19 mouse cellular contexts compared by ENCODE assay signal in the genomic region with DNA sequence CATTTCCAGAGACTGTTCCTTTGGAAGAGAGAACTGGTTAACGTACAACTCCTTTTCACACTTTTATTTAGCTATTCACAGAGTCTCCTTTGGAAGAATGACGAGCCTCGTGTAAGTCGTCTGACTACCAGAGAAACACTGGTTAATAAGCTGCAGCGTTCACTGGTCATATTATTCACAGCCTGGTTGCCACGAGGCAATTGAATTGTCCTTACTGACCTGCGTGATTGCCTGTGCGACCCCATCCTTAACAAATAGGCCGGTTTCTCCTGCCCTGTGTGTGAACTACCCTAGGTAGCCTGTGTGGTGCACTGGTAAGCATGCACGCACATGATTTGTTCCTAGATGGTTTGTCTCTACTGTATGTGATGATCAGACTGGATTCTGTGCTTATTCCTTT.
DNase-seq lines count a peak whose midpoint lies in the region; ATAC-seq and TF ChIP-seq lines count a peak whose summit lies in the region.
"Had no signal": no experiment of that assay in that cellular context is flagged by ENCODE, and none has a peak within 500 bp of the region (broad histone marks: within the 10 kb centered on the region; RNA-seq: fewer than 3 reads in every experiment).

No protein-coding gene starts in this region.

- no peak for ATAC-seq in hindbrain, embryonic 14.5 days (ENCODE audit: low FRiP score)
- no peak for ATAC-seq in hindbrain, postnatal 0 days
- ATAC-seq in neural tube, embryonic 15.5 days (ENCODE audit: low FRiP score): no peak
- ATAC-seq in liver, postnatal 0 days: no peak
- ATAC-seq: midbrain, embryonic 13.5 days had no signal

- TF ChIP-seq CTCF in hindbrain, postnatal 0 days (IDR thresholded peaks at IDR 0.05; ENCODE audit: low read depth): no peak
- no peak for TF ChIP-seq CTCF in liver, postnatal 0 days (IDR thresholded peaks at IDR 0.05; ENCODE audit: low read depth)

- no peaks in the 10 kb centered on the region for H3K9me3 ChIP-seq in hindbrain, embryonic 14.5 days (ENCODE audit: control insufficient read depth, low read length)
- H3K9me3 ChIP-seq in hindbrain, postnatal 0 days (ENCODE audit: low read length): no peaks in the 10 kb centered on the region
- no peaks in the 10 kb centered on the region for H3K9me3 ChIP-seq in neural tube, embryonic 15.5 days (replicated peaks)
- no peaks in the 10 kb centered on the region for H3K9me3 ChIP-seq in liver, postnatal 0 days (ENCODE audit: low read length)
- H3K9me3 ChIP-seq: embryonic facial prominence, embryonic 15.5 days; liver, embryonic 15.5 days; midbrain, embryonic 13.5 days had no signal

- H3K9ac ChIP-seq in hindbrain, embryonic 14.5 days: no peak overlapping the region
- H3K9ac ChIP-seq in hindbrain, postnatal 0 days (replicated peaks; ENCODE audit: low read length): no peak overlapping the region
- no peak overlapping the region for H3K9ac ChIP-seq in neural tube, embryonic 15.5 days (replicated peaks)
- H3K9ac ChIP-seq in liver, postnatal 0 days (replicated peaks): no peak overlapping the region
- H3K9ac ChIP-seq: embryonic facial prominence, embryonic 15.5 days; liver, embryonic 15.5 days; midbrain, embryonic 13.5 days had no signal

- H3K27ac ChIP-seq in hindbrain, embryonic 14.5 days: peak overlapping the region; percentile 26; the same call in 1 of the 2 replicates
- H3K27ac ChIP-seq in hindbrain, postnatal 0 days: no peak overlapping the region
- no peak overlapping the region for H3K27ac ChIP-seq in neural tube, embryonic 15.5 days (replicated peaks)
- no peak overlapping the region for H3K27ac ChIP-seq in liver, postnatal 0 days (ENCODE audit: low read depth)
- H3K27ac ChIP-seq: embryonic facial prominence, embryonic 15.5 days; heart, adult 2 months; liver, embryonic 15.5 days; midbrain, embryonic 13.5 days had no signal

- peaks cover 4% of the 10 kb centered on the region for H3K4me1 ChIP-seq in hindbrain, embryonic 14.5 days (replicated peaks; ENCODE audit: control insufficient read depth, insufficient read depth, low read length)
- H3K4me1 ChIP-seq in hindbrain, postnatal 0 days (ENCODE audit: insufficient read depth, low read length): no peaks in the 10 kb centered on the region
- peaks cover 5% of the 10 kb centered on the region; the same call in 1 of the 2 replicates for H3K4me1 ChIP-seq in neural tube, embryonic 15.5 days
- H3K4me1 ChIP-seq in liver, postnatal 0 days (ENCODE audit: insufficient read depth): no peaks in the 10 kb centered on the region
- H3K4me1 ChIP-seq: embryonic facial prominence, embryonic 15.5 days; liver, embryonic 15.5 days; midbrain, embryonic 13.5 days had no signal

- TF ChIP-seq EP300 in liver, postnatal 0 days (IDR thresholded peaks at IDR 0.05; ENCODE audit: low read depth): no peak

- no peak overlapping the region for H3K4me3 ChIP-seq in hindbrain, embryonic 14.5 days (replicated peaks; ENCODE audit: low read length)
- H3K4me3 ChIP-seq in hindbrain, postnatal 0 days (ENCODE audit: low read length): no peak overlapping the region
- no peak overlapping the region for H3K4me3 ChIP-seq in neural tube, embryonic 15.5 days (replicated peaks)
- no peak overlapping the region for H3K4me3 ChIP-seq in liver, postnatal 0 days (ENCODE audit: low read depth, low read length)
- H3K4me3 ChIP-seq: embryonic facial prominence, embryonic 15.5 days; heart, adult 2 months; liver, embryonic 15.5 days; midbrain, embryonic 13.5 days had no signal

- peak; percentile 21 for DNase-seq in embryo, embryonic 10.5 days (ENCODE audit: low spot score)
- DNase-seq in embryo, embryonic 9.5 days (ENCODE audit: extremely low spot score): no peak
- no peak for DNase-seq in hindbrain, embryonic 14.5 days (ENCODE audit: low spot score)
- DNase-seq in hindbrain, postnatal 0 days (ENCODE audit: low spot score): no peak
- DNase-seq in kidney, adult 9 months: peak; percentile 72
- DNase-seq in liver, postnatal 0 days: no peak
- DNase-seq in adrenal gland, adult 18-20 months (ENCODE audit: low spot score in 2 of 2): no peak
- DNase-seq: adrenal gland, adult 8-10 months; cerebellum, adult 9-11 months; gastrocnemius, postnatal 14 days; heart, adult 2 months; heart, postnatal 4 days; layer of hippocampus, adult 9-11 months; lung, postnatal 10 days; thymus, postnatal 14 days had no signal

- no peaks in the 10 kb centered on the region for H3K27me3 ChIP-seq in hindbrain, embryonic 14.5 days (ENCODE audit: control insufficient read depth, insufficient read depth, low read length)
- no peaks in the 10 kb centered on the region for H3K27me3 ChIP-seq in hindbrain, postnatal 0 days (ENCODE audit: insufficient read depth, low read length)
- H3K27me3 ChIP-seq in neural tube, embryonic 15.5 days (replicated peaks): no peaks in the 10 kb centered on the region
- H3K27me3 ChIP-seq in liver, postnatal 0 days (ENCODE audit: insufficient read depth, low read length): no peaks in the 10 kb centered on the region
- H3K27me3 ChIP-seq: embryonic facial prominence, embryonic 15.5 days; liver, embryonic 15.5 days; midbrain, embryonic 13.5 days had no signal

- no peak overlapping the region for H3K4me2 ChIP-seq in hindbrain, embryonic 14.5 days (replicated peaks)
- no peak overlapping the region for H3K4me2 ChIP-seq in hindbrain, postnatal 0 days (ENCODE audit: low read depth, low read length)
- H3K4me2 ChIP-seq in neural tube, embryonic 15.5 days: peak overlapping the region; percentile 20; the same call in 1 of the 2 replicates
- no peak overlapping the region for H3K4me2 ChIP-seq in liver, postnatal 0 days (ENCODE audit: low read depth, low read length)
- H3K4me2 ChIP-seq: embryonic facial prominence, embryonic 15.5 days; liver, embryonic 15.5 days; midbrain, embryonic 13.5 days had no signal

- WGBS in hindbrain, embryonic 14.5 days: 29% methylated on average over 10 of the region's 10 CpGs
- WGBS in hindbrain, postnatal 0 days: 38% methylated on average over 10 of the region's 10 CpGs
- 14% methylated on average over 10 of the region's 10 CpGs for WGBS in neural tube, embryonic 15.5 days
- WGBS in liver, postnatal 0 days (ENCODE audit: insufficient replicate concordance): 76% methylated on average over 10 of the region's 10 CpGs

- H3K36me3 ChIP-seq in hindbrain, embryonic 14.5 days (replicated peaks; ENCODE audit: control insufficient read depth, insufficient read depth): no peaks in the 10 kb centered on the region
- no peaks in the 10 kb centered on the region for H3K36me3 ChIP-seq in hindbrain, postnatal 0 days (ENCODE audit: insufficient read depth, low read length)
- no peaks in the 10 kb centered on the region for H3K36me3 ChIP-seq in neural tube, embryonic 15.5 days
- no peaks in the 10 kb centered on the region for H3K36me3 ChIP-seq in liver, postnatal 0 days (replicated peaks; ENCODE audit: insufficient read depth, low read length)
- H3K36me3 ChIP-seq: embryonic facial prominence, embryonic 15.5 days; liver, embryonic 15.5 days; midbrain, embryonic 13.5 days had no signal

Comparison
In these comparisons a context has a peak if more than half of its experiments do, and no peak if none do; other contexts are left out.
1. DNase-seq: peak in embryo, embryonic 10.5 days (single experiment) and kidney, adult 9 months (single experiment); none in embryo, embryonic 9.5 days (single experiment), hindbrain, embryonic 14.5 days (single experiment), hindbrain, postnatal 0 days (single experiment), liver, postnatal 0 days (single experiment) and adrenal gland, adult 18-20 months (0 of 2).